Mouse (Mus musculus): Measurements from ENCODE around the gene Fam83d. TPM values are rescaled to one million over a fixed set of nuclear protein-coding genes. Genes with fewer than 3 reads are reported as not detected.

The Fam83d gene
- polyA plus RNA-seq, 1 experiment = 19.3 TPM

- H3K27ac ChIP-seq (ENCODE audit: insufficient read depth, low read length) = no peak overlapping the region
- no peak overlapping the region for H3K4me3 ChIP-seq (ENCODE audit: insufficient read depth, low read length)
- H3K4me1 ChIP-seq (ENCODE audit: control insufficient read depth, insufficient read depth, low read length) = no peaks in the 10 kb centered on the region
- TF ChIP-seq POLR2A (IDR thresholded peaks at IDR 0.05; ENCODE audit: low read depth, low read length) (no peak), CTCF (IDR thresholded peaks at IDR 0.05; ENCODE audit: borderline replicate concordance, insufficient read depth, low read length) (no peak)
These were observed 65.8 kb downstream of the Fam83d start for GRCm38 (mm10) chr2:158833645-158834044.

Other genes starting within 250 kb of the Fam83d start
- not detected in 2 replicates for gene Slc32a1, start 157.3 kb upstream of the Fam83d start, polyA plus RNA-seq (2011; ENCODE audit: insufficient read length, low read depth, missing spikeins)
- 4.3 and 5.6 TPM in 2 replicates for gene Actr5, start 143.2 kb upstream of the Fam83d start, polyA plus RNA-seq (2011; ENCODE audit: insufficient read length, low read depth, missing spikeins)
- 0.08 and 0.09 TPM in 2 replicates for gene Ppp1r16b, start 102.7 kb upstream of the Fam83d start, polyA plus RNA-seq (2011; ENCODE audit: insufficient read length, low read depth, missing spikeins)
- gene Dhx35, start 26.7 kb downstream of the Fam83d start, polyA plus RNA-seq (2011; ENCODE audit: insufficient read length, low read depth, missing spikeins) = 15.8 and 21.6 TPM in 2 replicates

All from embryonic fibroblast, embryonic 13.5 days (primary cell).